Mouse (Mus musculus) embryonic facial prominence, embryonic 10.5 days (tissue): ENCODE results near the gene 4930535I16Rik. TPM values are rescaled to one million over a fixed set of nuclear protein-coding genes. Genes with fewer than 3 reads are reported as not detected.
A peak's percentile ranks its signal among the peaks of the same experiment; 100 is the strongest.

Source experiments
- DNase-seq: peaks from one replicate; pipeline ENCODE4 v3.0.0-alpha.2; 2017; ENCODE audit warnings: low spot score
- H3K27ac ChIP-seq: fragments of 300-500 bp; sonication (generic); replicated peaks from 2 replicates; pipeline ENCODE4 v1.5.1; 2016; ENCODE audit warnings: mild to moderate bottlenecking
- H3K27me3 ChIP-seq: fragments of 300-500 bp; sonication (generic); replicated peaks from 2 replicates; pipeline ENCODE4 v1.6.1; 2016; ENCODE audit warnings: low read depth, mild to moderate bottlenecking; ENCODE audit not compliant: poor library complexity, severe bottlenecking
- H3K36me3 ChIP-seq: fragments of 300-500 bp; sonication (generic); replicated peaks from 2 replicates; pipeline ENCODE4 v1.6.1; 2016; ENCODE audit warnings: mild to moderate bottlenecking, moderate library complexity
- H3K4me1 ChIP-seq: fragments of 300-500 bp; sonication (generic); 2 replicates; pipeline ENCODE4 v1.6.1; 2016
- H3K4me3 ChIP-seq: fragments of 300-500 bp; sonication (generic); 2 replicates; pipeline ENCODE4 v1.5.1; 2016; ENCODE audit warnings: mild to moderate bottlenecking, moderate library complexity
- H3K9me3 ChIP-seq: fragments of 300-500 bp; sonication (generic); 2 replicates; pipeline ENCODE4 v1.6.1; 2016; ENCODE audit warnings: mild to moderate bottlenecking
- WGBS: fragments of 180-500 bp; shearing (Covaris S2); methylation state at CpG from one replicate; pipeline ENCODE4 v1.1.7; 2016; 5-methylcytosine and 5-hydroxymethylcytosine counted together
- polyA plus RNA-seq: library from polyadenylated mRNA; unstranded; fragments of >200 nt; fragmentation: Nextera tagmentation; extraction: Ambion mirVana; gene quantifications from 2 replicates; pipeline ENCODE4 v1.2.1, GENCODE M21; 2016

4930535I16Rik gene
- polyA plus RNA-seq, 1 experiment from 2014 or later = not detected

- 93% methylated on average over 7 of the region's 7 CpGs for WGBS
- Histone ChIP-seq H3K27ac (no peak overlapping the region), H3K27me3 (no peaks in the 10 kb centered on the region), H3K36me3 (peaks cover 56% of the 10 kb centered on the region), H3K9me3 (no peaks in the 10 kb centered on the region), H3K4me3 (no peak overlapping the region), H3K4me1 (no peaks in the 10 kb centered on the region)
- DNase-seq = no peak
These were observed 18.2 kb upstream of the 4930535I16Rik start for GRCm38 (mm10) chr4:123936059-123936458.

- WGBS = 93% methylated on average over 4 of the region's 4 CpGs
- peaks cover 73% of the 10 kb centered on the region for H3K36me3 ChIP-seq
- H3K4me3 ChIP-seq = no peak overlapping the region
- H3K27ac ChIP-seq = no peak overlapping the region
- no peaks in the 10 kb centered on the region for H3K4me1 ChIP-seq
- no peaks in the 10 kb centered on the region for H3K27me3 ChIP-seq
- no peak for DNase-seq
- H3K9me3 ChIP-seq = no peaks in the 10 kb centered on the region
These were observed 16.5 kb upstream of the 4930535I16Rik start for GRCm38 (mm10) chr4:123934306-123934705.

GRCm38 (mm10) chr4:123929994-123930393 lies 12.2 kb upstream of the 4930535I16Rik start:
- WGBS = 92% methylated on average over 4 of the region's 4 CpGs
- Histone ChIP-seq H3K4me1 (no peaks in the 10 kb centered on the region), H3K4me3 (no peak overlapping the region), H3K27ac (no peak overlapping the region), H3K27me3 (no peaks in the 10 kb centered on the region), H3K9me3 (no peaks in the 10 kb centered on the region), H3K36me3 (peaks cover 90% of the 10 kb centered on the region)
- no peak for DNase-seq

- Histone ChIP-seq H3K27me3 (no peaks in the 10 kb centered on the region), H3K27ac (no peak overlapping the region), H3K9me3 (no peaks in the 10 kb centered on the region), H3K4me1 (no peaks in the 10 kb centered on the region), H3K4me3 (no peak overlapping the region), H3K36me3 (peaks cover 96% of the 10 kb centered on the region)
- DNase-seq = no peak
These were observed 10.1 kb upstream of the 4930535I16Rik start for GRCm38 (mm10) chr4:123927961-123928360.

- H3K9me3 ChIP-seq = no peaks in the 10 kb centered on the region
- peaks cover 59% of the 10 kb centered on the region for H3K36me3 ChIP-seq
- no peaks in the 10 kb centered on the region for H3K27me3 ChIP-seq
- no peak overlapping the region for H3K27ac ChIP-seq
- H3K4me3 ChIP-seq = no peak overlapping the region
- H3K4me1 ChIP-seq = peaks cover 19% of the 10 kb centered on the region
- DNase-seq = no peak
- 89% methylated on average over 4 of the region's 4 CpGs for WGBS
These were observed 3.3 kb upstream of the 4930535I16Rik start for GRCm38 (mm10) chr4:123921055-123921565.

- Histone ChIP-seq H3K27me3 (no peaks in the 10 kb centered on the region), H3K27ac (no peak overlapping the region), H3K4me1 (peaks cover 23% of the 10 kb centered on the region), H3K9me3 (no peaks in the 10 kb centered on the region), H3K4me3 (peak overlapping the region; percentile 98), H3K36me3 (peaks cover 42% of the 10 kb centered on the region)
- no peak for DNase-seq
- WGBS = 67% methylated on average over 2 of the region's 2 CpGs
These were observed 1.0 kb upstream of the 4930535I16Rik start for GRCm38 (mm10) chr4:123918851-123919250.

- 2% methylated on average over 49 of the region's 49 CpGs for WGBS
- DNase-seq = peak; percentile 99
These were observed 874 bp downstream of the 4930535I16Rik start, which contains the start of gene Rragc for GRCm38 (mm10) chr4:123916748-123917547. Gene Rragc, plus strand, starts transcription at chr4:123917446.

GRCm38 (mm10) chr4:123912431-123912830 lies 5.4 kb downstream of the 4930535I16Rik start:
- Histone ChIP-seq H3K27ac (no peak overlapping the region), H3K9me3 (no peaks in the 10 kb centered on the region), H3K27me3 (no peaks in the 10 kb centered on the region), H3K4me1 (peaks cover 9% of the 10 kb centered on the region), H3K4me3 (no peak overlapping the region), H3K36me3 (peaks cover 56% of the 10 kb centered on the region)
- no peak for DNase-seq
- 80% methylated on average over 2 of the region's 2 CpGs for WGBS

More at GRCm38 (mm10) chr4:123916748-123917547, 874 bp downstream of the 4930535I16Rik start, which contains the start of gene Rragc:
- Histone ChIP-seq H3K27me3 (no peaks in the 10 kb centered on the region), H3K36me3 (peaks cover 44% of the 10 kb centered on the region), H3K9me3 (no peaks in the 10 kb centered on the region), H3K27ac (peak within 1 kb of the TSS; percentile 92), H3K4me1 (peaks cover 23% of the 10 kb centered on the region), H3K4me3 (peak within 1 kb of the TSS; percentile 98)

- Histone ChIP-seq H3K27ac (no peak overlapping the region), H3K27me3 (no peaks in the 10 kb centered on the region), H3K4me1 (peaks cover 13% of the 10 kb centered on the region), H3K9me3 (no peaks in the 10 kb centered on the region), H3K36me3 (peaks cover 56% of the 10 kb centered on the region), H3K4me3 (no peak overlapping the region)
- WGBS = 90% methylated on average over 4 of the region's 4 CpGs
- DNase-seq = no peak
These were observed 6.3 kb downstream of the 4930535I16Rik start for GRCm38 (mm10) chr4:123911503-123911902.

- Histone ChIP-seq H3K27me3 (no peaks in the 10 kb centered on the region), H3K9me3 (no peaks in the 10 kb centered on the region), H3K4me1 (peaks cover 23% of the 10 kb centered on the region), H3K36me3 (peaks cover 21% of the 10 kb centered on the region), H3K27ac (peak overlapping the region; percentile 87), H3K4me3 (peak overlapping the region; percentile 93)
- under 1% methylated on average over 53 of the region's 53 CpGs for WGBS
- no peak for DNase-seq
These were observed 12.6 kb downstream of the 4930535I16Rik start for GRCm38 (mm10) chr4:123905126-123905668.

- H3K4me1 ChIP-seq = peaks cover 23% of the 10 kb centered on the region
- WGBS = 2% methylated on average over 49 of the region's 49 CpGs
- peak within 1 kb of the TSS; percentile 93 for H3K4me3 ChIP-seq
- peaks cover 14% of the 10 kb centered on the region for H3K36me3 ChIP-seq
- H3K27ac ChIP-seq = peak within 1 kb of the TSS; percentile 87
- no peaks in the 10 kb centered on the region for H3K27me3 ChIP-seq
- peak; percentile 100 for DNase-seq
- H3K9me3 ChIP-seq = no peaks in the 10 kb centered on the region
These were observed 13.3 kb downstream of the 4930535I16Rik start, which contains the start of gene Mycbp for GRCm38 (mm10) chr4:123904333-123905125. Gene Mycbp, plus strand, starts transcription at chr4:123904832.

GRCm38 (mm10) chr4:123903432-123903831 lies 14.4 kb downstream of the 4930535I16Rik start:
- H3K9me3 ChIP-seq = no peaks in the 10 kb centered on the region
- H3K27me3 ChIP-seq = no peaks in the 10 kb centered on the region
- H3K36me3 ChIP-seq = peaks cover 4% of the 10 kb centered on the region
- 79% methylated on average over 3 of the region's 3 CpGs for WGBS
- H3K27ac ChIP-seq = no peak overlapping the region
- no peak overlapping the region for H3K4me3 ChIP-seq
- DNase-seq = no peak
- peaks cover 23% of the 10 kb centered on the region for H3K4me1 ChIP-seq
